Mouse (Mus musculus) cerebellum, adult (tissue): Measurements from ENCODE around the gene 1810062G17Rik.

ENCODE experiments used
- ATAC-seq: cut with Nextera tagmentation; 2 replicates; pipeline ENCODE4 v1.9.2; 2017; ENCODE audit warnings: mild to moderate bottlenecking, moderate library complexity, mixed read lengths; ENCODE audit not compliant: insufficient number of reproducible peaks, low FRiP score, low TSS enrichment

Gene 1810062G17Rik

GRCm38 (mm10) chr3:36474938-36475483 lies 726 bp upstream of the 1810062G17Rik start:
- peak; percentile 22 for ATAC-seq

GRCm38 (mm10) chr3:36476261-36477155 lies 771 bp downstream of the 1810062G17Rik start:
- ATAC-seq, result no peak

- ATAC-seq, result no peak
Measured at GRCm38 (mm10) chr3:36478776-36479175, 3.0 kb downstream of the 1810062G17Rik start.

- ATAC-seq, result no peak
Measured at GRCm38 (mm10) chr3:36480486-36480885, 4.7 kb downstream of the 1810062G17Rik start.

- peak; percentile 71; the same call in 1 of the 2 replicates for ATAC-seq
Measured at GRCm38 (mm10) chr3:36481776-36482193, 6.0 kb downstream of the 1810062G17Rik start.

GRCm38 (mm10) chr3:36482940-36483339 lies 7.2 kb downstream of the 1810062G17Rik start:
- no peak for ATAC-seq

GRCm38 (mm10) chr3:36484292-36484691 lies 8.6 kb downstream of the 1810062G17Rik start:
- no peak for ATAC-seq

- ATAC-seq, result no peak
Measured at GRCm38 (mm10) chr3:36486176-36486575, 10.4 kb downstream of the 1810062G17Rik start.

- ATAC-seq, result no peak
Measured at GRCm38 (mm10) chr3:36486881-36487280, 11.1 kb downstream of the 1810062G17Rik start.

GRCm38 (mm10) chr3:36488367-36488766 lies 12.6 kb downstream of the 1810062G17Rik start:
- ATAC-seq, result peak; percentile 63; the same call in 1 of the 2 replicates

- ATAC-seq, result no peak
Measured at GRCm38 (mm10) chr3:36488899-36489589, 13.3 kb downstream of the 1810062G17Rik start.

GRCm38 (mm10) chr3:36489590-36489910 lies 13.8 kb downstream of the 1810062G17Rik start:
- ATAC-seq, result no peak

- no peak for ATAC-seq
Measured at GRCm38 (mm10) chr3:36491535-36491934, 15.8 kb downstream of the 1810062G17Rik start.

GRCm38 (mm10) chr3:36492716-36493391 lies 17.1 kb downstream of the 1810062G17Rik start:
- no peak for ATAC-seq

- no peak for ATAC-seq
Measured at GRCm38 (mm10) chr3:36493641-36494283, 18.0 kb downstream of the 1810062G17Rik start.

- no peak for ATAC-seq
Measured at GRCm38 (mm10) chr3:36494613-36495012, 18.9 kb downstream of the 1810062G17Rik start.

GRCm38 (mm10) chr3:36495436-36495835 lies 19.7 kb downstream of the 1810062G17Rik start:
- peak; percentile 79 for ATAC-seq

GRCm38 (mm10) chr3:36496273-36496672 lies 20.5 kb downstream of the 1810062G17Rik start:
- ATAC-seq, result no peak

- peak; percentile 45; the same call in 1 of the 2 replicates for ATAC-seq
Measured at GRCm38 (mm10) chr3:36496746-36497145, 21.0 kb downstream of the 1810062G17Rik start.

GRCm38 (mm10) chr3:36498224-36498623 lies 22.5 kb downstream of the 1810062G17Rik start:
- ATAC-seq, result no peak
